Mouse (Mus musculus): Measurements from ENCODE around the gene Olfr1044. TPM values are rescaled to one million over a fixed set of nuclear protein-coding genes. Genes with fewer than 3 reads are reported as not detected.
"Not testable (repeated sequence)": the region's sequence is repeated elsewhere in the genome, so short reads cannot be mapped to it uniquely, and the experiment has no call there.

Gene Olfr1044
- polyA plus RNA-seq (2016; fragmentation: Nextera tagmentation; extraction: Ambion mirVana), result not detected in 2 replicates

DNA sequence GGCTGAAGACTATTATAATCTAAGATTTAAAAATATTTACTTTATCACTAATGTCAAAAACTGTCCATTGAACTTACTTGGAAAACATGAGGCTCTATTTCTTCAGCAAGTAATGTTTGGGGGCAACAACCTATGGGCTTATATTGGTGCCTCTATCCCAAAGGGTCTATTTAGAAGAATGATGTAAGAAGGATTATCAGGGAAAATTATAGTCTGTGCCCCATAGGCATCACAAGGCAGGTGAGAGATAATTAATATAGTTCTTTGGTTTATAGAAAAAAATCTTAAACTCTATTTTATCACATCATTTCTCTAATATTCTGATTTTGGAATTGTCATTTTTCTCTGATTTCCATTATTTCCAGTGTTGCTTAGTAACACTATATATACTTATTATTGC, at the start of gene Olfr1044:
TSS of gene Olfr1044 (minus strand) at position 101 of the 400 bp plus-strand sequence.
- Histone ChIP-seq H3K36me3 (no peaks in the 10 kb centered on the region), H3K4me3 (no peak within 1 kb of the TSS), H3K9me3 (replicated peaks) (no peaks in the 10 kb centered on the region), H3K27ac (no peak within 1 kb of the TSS), H3K9ac (no peak within 1 kb of the TSS), H3K4me1 (no peaks in the 10 kb centered on the region), H3K4me2 (replicated peaks) (no peak within 1 kb of the TSS), H3K27me3 (no peaks in the 10 kb centered on the region)
- no peak for ATAC-seq (ENCODE audit: low FRiP score)

- ATAC-seq (ENCODE audit: low FRiP score), result no peak
- Histone ChIP-seq H3K27ac (no peak within 1 kb of the TSS), H3K9me3 (replicated peaks) (no peaks in the 10 kb centered on the region), H3K36me3 (no peaks in the 10 kb centered on the region), H3K4me3 (no peak within 1 kb of the TSS), H3K4me2 (replicated peaks) (no peak within 1 kb of the TSS), H3K9ac (no peak within 1 kb of the TSS), H3K4me1 (no peaks in the 10 kb centered on the region), H3K27me3 (no peaks in the 10 kb centered on the region)
- WGBS, result 83% methylated on average over 2 of the region's 2 CpGs
These were observed 41.6 kb upstream of the Olfr1044 start, which contains the start of gene Olfr1046 for GRCm38 (mm10) chr2:86219214-86219613. Gene Olfr1046, minus strand, starts transcription at chr2:86219314.

GRCm38 (mm10) chr2:86202909-86203308, 25.3 kb upstream of the Olfr1044 start, which contains the start of gene Olfr1045:
Gene Olfr1045, minus strand, starts transcription at chr2:86203009.
- H3K9me3 ChIP-seq (replicated peaks), result no peaks in the 10 kb centered on the region
- no peak within 1 kb of the TSS for H3K27ac ChIP-seq
- no peaks in the 10 kb centered on the region for H3K4me1 ChIP-seq
- H3K4me2 ChIP-seq (replicated peaks), result no peak within 1 kb of the TSS
- no peak for ATAC-seq (ENCODE audit: low FRiP score)
- H3K36me3 ChIP-seq, result no peaks in the 10 kb centered on the region
- H3K4me3 ChIP-seq, result no peak within 1 kb of the TSS
- H3K9ac ChIP-seq, result no peak within 1 kb of the TSS
- H3K27me3 ChIP-seq, result no peaks in the 10 kb centered on the region

DNA sequence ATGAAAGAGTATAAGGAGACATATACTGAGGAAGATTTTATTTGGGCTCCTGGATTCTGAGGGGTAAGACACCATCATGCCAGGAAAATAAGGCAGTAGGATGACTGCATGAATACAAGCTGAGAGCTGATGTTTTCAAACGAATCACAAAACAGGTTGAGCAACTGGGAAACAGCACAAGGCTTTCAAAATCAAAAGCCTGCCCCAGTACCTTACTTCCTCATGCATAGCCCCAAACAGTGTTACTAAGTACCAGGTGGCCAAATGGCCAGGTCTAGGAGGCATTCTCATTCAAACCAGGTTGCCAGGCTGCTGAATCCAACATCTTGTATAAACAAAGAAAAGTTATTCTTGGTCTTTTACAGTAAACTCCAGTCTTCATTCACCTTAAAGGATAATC, 18.2 kb upstream of the Olfr1044 start:
- no peak overlapping the region for H3K4me2 ChIP-seq (replicated peaks)
- H3K27ac ChIP-seq, result no peak overlapping the region
- no peak overlapping the region for H3K9ac ChIP-seq
- H3K27me3 ChIP-seq, result no peaks in the 10 kb centered on the region
- no peak for ATAC-seq (ENCODE audit: low FRiP score)
- WGBS, result 59% methylated on average over 1 of the region's 1 CpGs
- no peaks in the 10 kb centered on the region for H3K36me3 ChIP-seq
- no peaks in the 10 kb centered on the region for H3K4me1 ChIP-seq
- no peaks in the 10 kb centered on the region for H3K9me3 ChIP-seq (replicated peaks)
- no peak overlapping the region for H3K4me3 ChIP-seq

GRCm38 (mm10) chr2:86185583-86185982, 8.0 kb upstream of the Olfr1044 start, which contains the start of gene Olfr52:
Gene Olfr52, minus strand, starts transcription at chr2:86185683.
- no peak for ATAC-seq (ENCODE audit: low FRiP score)
- no peaks in the 10 kb centered on the region for H3K4me1 ChIP-seq
- no peaks in the 10 kb centered on the region for H3K36me3 ChIP-seq
- no peak within 1 kb of the TSS for H3K4me3 ChIP-seq
- no peak within 1 kb of the TSS for H3K27ac ChIP-seq
- H3K4me2 ChIP-seq (replicated peaks), result no peak within 1 kb of the TSS
- no peak within 1 kb of the TSS for H3K9ac ChIP-seq
- H3K27me3 ChIP-seq, result no peaks in the 10 kb centered on the region
- H3K9me3 ChIP-seq (replicated peaks), result no peaks in the 10 kb centered on the region

DNA sequence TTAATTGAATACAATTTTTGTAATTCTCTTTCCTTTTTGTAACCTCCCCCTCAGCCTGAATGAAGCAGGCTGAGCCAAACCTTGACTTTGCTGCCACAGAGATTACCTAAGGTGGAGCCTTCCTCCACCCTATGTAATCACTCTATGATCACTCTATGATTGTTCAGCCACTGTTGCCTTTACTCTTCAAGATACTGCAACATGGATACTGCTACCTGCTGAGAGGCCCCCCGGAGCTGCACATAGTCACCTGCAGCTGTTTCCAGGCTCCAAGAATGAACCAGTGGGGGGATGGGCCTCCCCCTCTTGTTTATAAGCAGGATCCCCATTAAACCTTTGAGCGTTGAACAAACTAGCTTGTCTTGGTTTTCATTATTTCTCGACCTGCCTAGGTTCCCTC, 2.3 kb upstream of the Olfr1044 start:
- H3K4me2 ChIP-seq (replicated peaks), result no peak overlapping the region
- H3K4me3 ChIP-seq, result no peak overlapping the region
- no peaks in the 10 kb centered on the region for H3K27me3 ChIP-seq
- WGBS, result 67% methylated on average over 3 of the region's 3 CpGs
- H3K36me3 ChIP-seq, result no peaks in the 10 kb centered on the region
- H3K9me3 ChIP-seq (replicated peaks), result no peaks in the 10 kb centered on the region
- no peak overlapping the region for H3K27ac ChIP-seq
- H3K9ac ChIP-seq, result no peak overlapping the region
- no peaks in the 10 kb centered on the region for H3K4me1 ChIP-seq
- ATAC-seq (ENCODE audit: low FRiP score), result no peak

DNA sequence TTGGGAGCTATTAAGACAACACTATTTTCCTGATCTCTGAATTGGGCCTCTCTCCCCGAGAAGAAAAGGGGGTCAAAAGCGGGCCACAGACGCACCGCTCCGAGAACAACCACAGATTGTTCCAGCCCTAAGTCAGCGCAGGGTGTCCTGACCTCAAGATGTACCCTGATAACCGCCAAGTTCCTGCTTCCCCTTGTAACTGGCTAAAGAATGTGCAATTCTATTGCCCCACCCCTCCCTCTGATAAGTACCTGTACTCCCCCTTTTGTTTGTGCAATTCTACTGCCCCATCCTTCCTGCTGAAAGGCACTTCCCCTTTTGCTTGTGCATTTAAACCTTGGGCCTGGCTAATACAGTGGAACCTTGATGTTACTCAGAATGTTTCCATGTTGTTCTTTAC, 2.2 kb downstream of the Olfr1044 start:
- not testable (repeated sequence) for H3K9ac ChIP-seq; H3K4me3 ChIP-seq; H3K27ac ChIP-seq; H3K9me3 ChIP-seq (replicated peaks); H3K36me3 ChIP-seq; H3K4me2 ChIP-seq (replicated peaks); ATAC-seq (ENCODE audit: low FRiP score); H3K27me3 ChIP-seq; H3K4me1 ChIP-seq
- WGBS, result 88% methylated on average over 7 of the region's 7 CpGs

- Histone ChIP-seq H3K36me3 (no peaks in the 10 kb centered on the region), H3K27me3 (no peaks in the 10 kb centered on the region), H3K4me2 (replicated peaks) (no peak within 1 kb of the TSS), H3K4me3 (no peak within 1 kb of the TSS), H3K9me3 (replicated peaks) (no peaks in the 10 kb centered on the region), H3K27ac (no peak within 1 kb of the TSS), H3K9ac (no peak within 1 kb of the TSS), H3K4me1 (no peaks in the 10 kb centered on the region)
- 93% methylated on average over 2 of the region's 2 CpGs for WGBS
- no peak for ATAC-seq (ENCODE audit: low FRiP score)
These were observed 10.2 kb downstream of the Olfr1044 start, which contains the start of gene Olfr1043 for GRCm38 (mm10) chr2:86167422-86167821. Gene Olfr1043, minus strand, starts transcription at chr2:86167522.

DNA sequence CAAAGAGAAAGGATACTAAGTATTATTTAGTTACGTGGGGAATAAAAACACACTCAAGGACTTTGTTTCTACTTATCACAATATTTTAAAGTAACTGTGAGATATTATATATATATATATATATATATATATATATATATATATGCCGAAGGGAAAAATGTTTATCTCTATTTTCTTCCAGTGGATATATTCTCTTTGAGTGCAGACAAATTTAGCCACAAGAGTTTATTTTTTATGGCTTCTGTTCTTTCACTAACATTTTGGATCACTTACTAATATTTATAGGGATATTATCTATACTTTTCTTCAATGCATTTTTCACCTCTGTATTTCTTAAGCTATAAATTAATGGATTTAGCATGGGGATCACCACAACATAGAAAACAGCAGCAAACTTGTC, 15.9 kb downstream of the Olfr1044 start, which contains the start of gene Olfr1042:
TSS of gene Olfr1042 (minus strand) at position 101 of the 400 bp plus-strand sequence.
- Histone ChIP-seq H3K4me3 (no peak within 1 kb of the TSS), H3K4me1 (no peaks in the 10 kb centered on the region), H3K9me3 (replicated peaks) (no peaks in the 10 kb centered on the region), H3K27me3 (no peaks in the 10 kb centered on the region), H3K36me3 (no peaks in the 10 kb centered on the region), H3K4me2 (replicated peaks) (no peak within 1 kb of the TSS), H3K9ac (no peak within 1 kb of the TSS), H3K27ac (no peak within 1 kb of the TSS)
- WGBS, result 90% methylated on average over 2 of the region's 2 CpGs
- no peak for ATAC-seq (ENCODE audit: low FRiP score)

GRCm38 (mm10) chr2:86146632-86147031, 31.0 kb downstream of the Olfr1044 start, which contains the start of gene Olfr1040:
Gene Olfr1040, minus strand, starts transcription at chr2:86146732.
- Histone ChIP-seq H3K4me3 (no peak within 1 kb of the TSS), H3K36me3 (no peaks in the 10 kb centered on the region), H3K9me3 (replicated peaks) (no peaks in the 10 kb centered on the region), H3K27ac (no peak within 1 kb of the TSS), H3K4me2 (replicated peaks) (no peak within 1 kb of the TSS), H3K4me1 (no peaks in the 10 kb centered on the region), H3K27me3 (no peaks in the 10 kb centered on the region), H3K9ac (no peak within 1 kb of the TSS)
- 88% methylated on average over 1 of the region's 1 CpGs for WGBS
- ATAC-seq (ENCODE audit: low FRiP score), result no peak

- H3K27me3 ChIP-seq, result no peaks in the 10 kb centered on the region
- WGBS, result 89% methylated on average over 1 of the region's 1 CpGs
- no peaks in the 10 kb centered on the region for H3K36me3 ChIP-seq
- H3K27ac ChIP-seq, result no peak within 1 kb of the TSS
- H3K9me3 ChIP-seq (replicated peaks), result no peaks in the 10 kb centered on the region
- H3K4me1 ChIP-seq, result no peaks in the 10 kb centered on the region
- no peak within 1 kb of the TSS for H3K9ac ChIP-seq
- no peak within 1 kb of the TSS for H3K4me2 ChIP-seq (replicated peaks)
- H3K4me3 ChIP-seq, result no peak within 1 kb of the TSS
- ATAC-seq (ENCODE audit: low FRiP score), result no peak
These were observed 41.8 kb downstream of the Olfr1044 start, which contains the start of gene Olfr1039 for GRCm38 (mm10) chr2:86135828-86136227. Gene Olfr1039, minus strand, starts transcription at chr2:86135928.

All from hindbrain, embryonic 12.5 days (tissue).